Mouse (Mus musculus) monocyte, adult 5-6 weeks (primary cell): ENCODE data around the gene Shisa2. TPM values are rescaled to one million over a fixed set of nuclear protein-coding genes. Genes with fewer than 3 reads are reported as not detected.

Experiments
- ATAC-seq: fragments of 153-309, 156-312 bp; replicated peaks from 2 replicates; pipeline ENCODE4 v1.8.0; 2017; ENCODE audit warnings: mild to moderate bottlenecking; ENCODE audit not compliant: low TSS enrichment, insufficient number of reproducible peaks, severe bottlenecking, poor library complexity, low FRiP score
- total RNA-seq: library from RNA; stranded (forward); fragments of 200-1000, 200-491, 200-594 nt; gene quantifications from 3 replicates; pipeline ENCODE4 v1.2.3, GENCODE M21; 2017

Gene Shisa2
- total RNA-seq, 1 experiment from 2014 or later: not detected

- no peak for ATAC-seq
Measured at GRCm38 (mm10) chr14:59627823-59628222, 2.7 kb downstream of the Shisa2 start.

- ATAC-seq: no peak
Measured at GRCm38 (mm10) chr14:59629308-59629707, 4.2 kb downstream of the Shisa2 start.

GRCm38 (mm10) chr14:59630096-59630495, 5.0 kb downstream of the Shisa2 start:
- ATAC-seq: no peak

- ATAC-seq: no peak
Measured at GRCm38 (mm10) chr14:59632067-59632466, 7.0 kb downstream of the Shisa2 start.

- no peak for ATAC-seq
Measured at GRCm38 (mm10) chr14:59633295-59633898, 8.3 kb downstream of the Shisa2 start.

GRCm38 (mm10) chr14:59633988-59634387, 8.9 kb downstream of the Shisa2 start:
- ATAC-seq: no peak

- ATAC-seq: no peak
Measured at GRCm38 (mm10) chr14:59638906-59639703, 14.0 kb downstream of the Shisa2 start.

- no peak for ATAC-seq
Measured at GRCm38 (mm10) chr14:59641856-59642255, 16.7 kb downstream of the Shisa2 start.

- no peak for ATAC-seq
Measured at GRCm38 (mm10) chr14:59643582-59643981, 18.5 kb downstream of the Shisa2 start.

- ATAC-seq: no peak
Measured at GRCm38 (mm10) chr14:59644166-59644565, 19.1 kb downstream of the Shisa2 start.

- no peak for ATAC-seq
Measured at GRCm38 (mm10) chr14:59644896-59645295, 19.8 kb downstream of the Shisa2 start.

- ATAC-seq: no peak
Measured at GRCm38 (mm10) chr14:59646826-59647697, 22.0 kb downstream of the Shisa2 start.

GRCm38 (mm10) chr14:59648611-59649010, 23.5 kb downstream of the Shisa2 start:
- ATAC-seq: no peak

GRCm38 (mm10) chr14:59649337-59649736, 24.2 kb downstream of the Shisa2 start:
- no peak for ATAC-seq

- ATAC-seq: no peak
Measured at GRCm38 (mm10) chr14:59656591-59656990, 31.5 kb downstream of the Shisa2 start.

GRCm38 (mm10) chr14:59657098-59657497, 32.0 kb downstream of the Shisa2 start:
- ATAC-seq: no peak

- ATAC-seq: no peak
Measured at GRCm38 (mm10) chr14:59672893-59673515, 47.9 kb downstream of the Shisa2 start.

- no peak for ATAC-seq
Measured at GRCm38 (mm10) chr14:59674556-59674955, 49.4 kb downstream of the Shisa2 start.

GRCm38 (mm10) chr14:59675330-59675729, 50.2 kb downstream of the Shisa2 start:
- no peak for ATAC-seq
